Mouse (Mus musculus): ENCODE measurements around the gene Sema4d. TPM values are rescaled to one million over a fixed set of nuclear protein-coding genes. Genes with fewer than 3 reads are reported as not detected.

Gene Sema4d
- polyA plus RNA-seq, 1 experiment, result 23.0 TPM

GRCm38 (mm10) chr13:51697455-51697854 lies 96.1 kb downstream of the Sema4d start:
- WGBS, result 55% methylated on average over 6 of the region's 6 CpGs
- H3K4me3 ChIP-seq (replicated peaks; ENCODE audit: control insufficient read depth, low read depth, low read length), result no peak overlapping the region
- H3K27ac ChIP-seq (ENCODE audit: control insufficient read depth, insufficient read depth, low read depth, low read length, poor library complexity), result no peak overlapping the region
- H3K4me1 ChIP-seq (ENCODE audit: control insufficient read depth, insufficient read depth, low read length), result peaks cover 2% of the 10 kb centered on the region; the same call in 1 of the 2 replicates
- no peak for TF ChIP-seq POLR2A (IDR thresholded peaks at IDR 0.05; ENCODE audit: borderline replicate concordance, control insufficient read depth, low read depth, low read length)
- TF ChIP-seq CTCF (IDR thresholded peaks at IDR 0.05; ENCODE audit: control insufficient read depth, insufficient read depth, low read length), result no peak

GRCm38 (mm10) chr13:51696481-51696880 lies 97.1 kb downstream of the Sema4d start:
- Histone ChIP-seq H3K4me3 (replicated peaks; ENCODE audit: control insufficient read depth, low read depth, low read length) (no peak overlapping the region), H3K4me1 (ENCODE audit: control insufficient read depth, insufficient read depth, low read length) (peaks cover 2% of the 10 kb centered on the region; the same call in 1 of the 2 replicates), H3K27ac (ENCODE audit: control insufficient read depth, insufficient read depth, low read depth, low read length, poor library complexity) (no peak overlapping the region)
- TF ChIP-seq POLR2A (IDR thresholded peaks at IDR 0.05; ENCODE audit: borderline replicate concordance, control insufficient read depth, low read depth, low read length), result no peak
- no peak for TF ChIP-seq CTCF (IDR thresholded peaks at IDR 0.05; ENCODE audit: control insufficient read depth, insufficient read depth, low read length)

GRCm38 (mm10) chr13:51688688-51689087 lies 104.9 kb downstream of the Sema4d start:
- TF ChIP-seq CTCF (IDR thresholded peaks at IDR 0.05; ENCODE audit: control insufficient read depth, insufficient read depth, low read length), result no peak
- TF ChIP-seq POLR2A (IDR thresholded peaks at IDR 0.05; ENCODE audit: borderline replicate concordance, control insufficient read depth, low read depth, low read length), result no peak
- Histone ChIP-seq H3K4me1 (ENCODE audit: control insufficient read depth, insufficient read depth, low read length) (peaks cover 3% of the 10 kb centered on the region), H3K4me3 (replicated peaks; ENCODE audit: control insufficient read depth, low read depth, low read length) (no peak overlapping the region), H3K27ac (ENCODE audit: control insufficient read depth, insufficient read depth, low read depth, low read length, poor library complexity) (no peak overlapping the region)
- 39% methylated on average over 3 of the region's 3 CpGs for WGBS

GRCm38 (mm10) chr13:51686966-51687365 lies 106.6 kb downstream of the Sema4d start:
- WGBS, result 73% methylated on average over 5 of the region's 5 CpGs
- peaks cover 3% of the 10 kb centered on the region for H3K4me1 ChIP-seq (ENCODE audit: control insufficient read depth, insufficient read depth, low read length)

GRCm38 (mm10) chr13:51685290-51685966 lies 108.1 kb downstream of the Sema4d start:
- H3K4me1 ChIP-seq (ENCODE audit: control insufficient read depth, insufficient read depth, low read length), result peaks cover 3% of the 10 kb centered on the region
- WGBS, result 54% methylated on average over 7 of the region's 7 CpGs
- no peak for TF ChIP-seq POLR2A (IDR thresholded peaks at IDR 0.05; ENCODE audit: borderline replicate concordance, control insufficient read depth, low read depth, low read length)
- no peak for TF ChIP-seq CTCF (IDR thresholded peaks at IDR 0.05; ENCODE audit: control insufficient read depth, insufficient read depth, low read length)
- no peak overlapping the region for H3K27ac ChIP-seq (ENCODE audit: control insufficient read depth, insufficient read depth, low read depth, low read length, poor library complexity)
- H3K4me3 ChIP-seq (replicated peaks; ENCODE audit: control insufficient read depth, low read depth, low read length), result no peak overlapping the region

More at GRCm38 (mm10) chr13:51686966-51687365, 106.6 kb downstream of the Sema4d start:
- Histone ChIP-seq H3K27ac (ENCODE audit: control insufficient read depth, insufficient read depth, low read depth, low read length, poor library complexity) (no peak overlapping the region), H3K4me3 (replicated peaks; ENCODE audit: control insufficient read depth, low read depth, low read length) (no peak overlapping the region)
- TF ChIP-seq POLR2A (IDR thresholded peaks at IDR 0.05; ENCODE audit: borderline replicate concordance, control insufficient read depth, low read depth, low read length) (no peak), CTCF (IDR thresholded peaks at IDR 0.05; ENCODE audit: control insufficient read depth, insufficient read depth, low read length) (no peak)

GRCm38 (mm10) chr13:51681634-51682033 lies 111.9 kb downstream of the Sema4d start:
- Histone ChIP-seq H3K4me1 (ENCODE audit: control insufficient read depth, insufficient read depth, low read length) (peaks cover 2% of the 10 kb centered on the region), H3K4me3 (replicated peaks; ENCODE audit: control insufficient read depth, low read depth, low read length) (no peak overlapping the region), H3K27ac (ENCODE audit: control insufficient read depth, insufficient read depth, low read depth, low read length, poor library complexity) (no peak overlapping the region)
- no peak for TF ChIP-seq POLR2A (IDR thresholded peaks at IDR 0.05; ENCODE audit: borderline replicate concordance, control insufficient read depth, low read depth, low read length)
- no peak for TF ChIP-seq CTCF (IDR thresholded peaks at IDR 0.05; ENCODE audit: control insufficient read depth, insufficient read depth, low read length)
- WGBS, result 94% methylated on average over 8 of the region's 8 CpGs

GRCm38 (mm10) chr13:51681076-51681475 lies 112.5 kb downstream of the Sema4d start:
- WGBS, result 93% methylated on average over 5 of the region's 5 CpGs
- no peak overlapping the region for H3K4me3 ChIP-seq (replicated peaks; ENCODE audit: control insufficient read depth, low read depth, low read length)
- no peaks in the 10 kb centered on the region for H3K4me1 ChIP-seq (ENCODE audit: control insufficient read depth, insufficient read depth, low read length)
- TF ChIP-seq POLR2A (IDR thresholded peaks at IDR 0.05; ENCODE audit: borderline replicate concordance, control insufficient read depth, low read depth, low read length) (no peak), CTCF (IDR thresholded peaks at IDR 0.05; ENCODE audit: control insufficient read depth, insufficient read depth, low read length) (no peak)
- no peak overlapping the region for H3K27ac ChIP-seq (ENCODE audit: control insufficient read depth, insufficient read depth, low read depth, low read length, poor library complexity)

GRCm38 (mm10) chr13:51679332-51679731 lies 114.2 kb downstream of the Sema4d start:
- TF ChIP-seq POLR2A (IDR thresholded peaks at IDR 0.05; ENCODE audit: borderline replicate concordance, control insufficient read depth, low read depth, low read length) (no peak), CTCF (IDR thresholded peaks at IDR 0.05; ENCODE audit: control insufficient read depth, insufficient read depth, low read length) (no peak)
- H3K4me1 ChIP-seq (ENCODE audit: control insufficient read depth, insufficient read depth, low read length), result no peaks in the 10 kb centered on the region
- no peak overlapping the region for H3K4me3 ChIP-seq (replicated peaks; ENCODE audit: control insufficient read depth, low read depth, low read length)
- no peak overlapping the region for H3K27ac ChIP-seq (ENCODE audit: control insufficient read depth, insufficient read depth, low read depth, low read length, poor library complexity)
- 78% methylated on average over 4 of the region's 4 CpGs for WGBS
